Mouse (Mus musculus): Measurements from ENCODE around the gene Ifnlr1. TPM values are rescaled to one million over a fixed set of nuclear protein-coding genes. Genes with fewer than 3 reads are reported as not detected.

The Ifnlr1 gene
- total RNA-seq, 2 experiments from 2014 or later, result 0.21 to 0.30 TPM

GRCm38 (mm10) chr4:135738237-135738636 is 52.1 kb downstream of the Ifnlr1 start:
- DNase-seq (ENCODE audit: extremely low spot score in 1 of 2, low spot score in 1 of 2), result no peak

GRCm38 (mm10) chr4:135739148-135739547 is 53.1 kb downstream of the Ifnlr1 start:
- no peak for DNase-seq (ENCODE audit: extremely low spot score in 1 of 2, low spot score in 1 of 2)

- DNase-seq (ENCODE audit: extremely low spot score in 1 of 2, low spot score in 1 of 2), result no peak
Measured at GRCm38 (mm10) chr4:135739672-135740071, 53.6 kb downstream of the Ifnlr1 start.

- no peak for DNase-seq (ENCODE audit: extremely low spot score in 1 of 2, low spot score in 1 of 2)
Measured at GRCm38 (mm10) chr4:135743520-135743919, 57.4 kb downstream of the Ifnlr1 start.

- DNase-seq (ENCODE audit: extremely low spot score in 1 of 2, low spot score in 1 of 2), result no peak
Measured at GRCm38 (mm10) chr4:135744726-135745448, 58.8 kb downstream of the Ifnlr1 start.

- no peak for DNase-seq (ENCODE audit: extremely low spot score in 1 of 2, low spot score in 1 of 2)
Measured at GRCm38 (mm10) chr4:135745613-135746012, 59.5 kb downstream of the Ifnlr1 start.

GRCm38 (mm10) chr4:135750896-135751295 is 64.8 kb downstream of the Ifnlr1 start:
- no peak for DNase-seq (ENCODE audit: extremely low spot score in 1 of 2, low spot score in 1 of 2)

GRCm38 (mm10) chr4:135752106-135752778 is 66.2 kb downstream of the Ifnlr1 start:
- DNase-seq (ENCODE audit: extremely low spot score in 1 of 2, low spot score in 1 of 2), result no peak

GRCm38 (mm10) chr4:135752779-135753164 is 66.7 kb downstream of the Ifnlr1 start:
- no peak for DNase-seq (ENCODE audit: extremely low spot score in 1 of 2, low spot score in 1 of 2)

Other genes with a start within 250 kb of the Ifnlr1 start
- 1 to 10 TPM; 1.5 to 2.5 TPM for gene Stpg1, start 191.5 kb upstream of the Ifnlr1 start, total RNA-seq (2021)
- gene Nipal3, start 191.2 kb upstream of the Ifnlr1 start, total RNA-seq (2021), result 100 to 1,000 TPM in 1 of 2 experiments, 10 to 100 TPM in 1; 88.2 to 100 TPM
- under 1 TPM; 0.75 to 0.91 TPM for gene Grhl3, start 112.7 kb upstream of the Ifnlr1 start, total RNA-seq (2021)
- gene Il22ra1, start 41.9 kb downstream of the Ifnlr1 start, total RNA-seq (2021), result under 1 TPM in 1 of 2 experiments, not detected in 1; 0.14 TPM
- gene Myom3, start 73.4 kb downstream of the Ifnlr1 start, total RNA-seq (2021), result 1 to 10 TPM in 1 of 2 experiments, under 1 TPM in 1; 0.66 to 1.2 TPM
- 10 to 100 TPM; 78.4 to 78.6 TPM for gene Srsf10, start 169.5 kb downstream of the Ifnlr1 start, total RNA-seq (2021)
- gene Pnrc2, start 187.6 kb downstream of the Ifnlr1 start, total RNA-seq (2021), result 10 to 100 TPM; 54.0 to 55.9 TPM
- under 1 TPM in 1 of 2 experiments, not detected in 1; 0.21 TPM for gene Cnr2, start 209.1 kb downstream of the Ifnlr1 start, total RNA-seq (2021)
- gene Fuca1, start 234.4 kb downstream of the Ifnlr1 start, total RNA-seq (2021), result 10 to 100 TPM; 40.5 to 40.7 TPM